Mouse (Mus musculus): ENCODE measurements around the gene Pon1. TPM values are rescaled to one million over a fixed set of nuclear protein-coding genes. Genes with fewer than 3 reads are reported as not detected.

The Pon1 gene
- polyA plus RNA-seq, 1 experiment from 2014 or later, result 1.6 TPM

- no peaks in the 10 kb centered on the region for H3K36me3 ChIP-seq
- peak overlapping the region; percentile 22 for H3K4me3 ChIP-seq
- peaks cover 14% of the 10 kb centered on the region for H3K4me1 ChIP-seq
- H3K27ac ChIP-seq, result no peak overlapping the region
- H3K9ac ChIP-seq, result no peak overlapping the region
- H3K9me3 ChIP-seq, result no peaks in the 10 kb centered on the region
- H3K27me3 ChIP-seq, result no peaks in the 10 kb centered on the region
- no peak for ATAC-seq (ENCODE audit: insufficient number of reproducible peaks, insufficient read depth, low FRiP score, low TSS enrichment, low read depth)
- 39% methylated on average over 19 of the region's 19 CpGs for WGBS
- H3K4me2 ChIP-seq, result peak overlapping the region; percentile 56
These were observed 15.5 kb downstream of the Pon1 start for GRCm38 (mm10) chr6:5177967-5178891.

GRCm38 (mm10) chr6:5174179-5174812 lies 19.4 kb downstream of the Pon1 start:
- H3K27ac ChIP-seq, result no peak overlapping the region
- no peak for ATAC-seq (ENCODE audit: insufficient number of reproducible peaks, insufficient read depth, low FRiP score, low TSS enrichment, low read depth)
- H3K4me1 ChIP-seq, result peaks cover 14% of the 10 kb centered on the region
- H3K9me3 ChIP-seq, result no peaks in the 10 kb centered on the region
- no peak overlapping the region for H3K4me3 ChIP-seq
- no peak overlapping the region for H3K9ac ChIP-seq
- H3K4me2 ChIP-seq, result no peak overlapping the region
- no peaks in the 10 kb centered on the region for H3K27me3 ChIP-seq
- 80% methylated on average over 10 of the region's 10 CpGs for WGBS
- no peaks in the 10 kb centered on the region for H3K36me3 ChIP-seq

GRCm38 (mm10) chr6:5172571-5172970 lies 21.2 kb downstream of the Pon1 start:
- Histone ChIP-seq H3K4me2 (no peak overlapping the region), H3K4me1 (no peaks in the 10 kb centered on the region), H3K27me3 (no peaks in the 10 kb centered on the region), H3K4me3 (no peak overlapping the region), H3K9me3 (no peaks in the 10 kb centered on the region), H3K27ac (no peak overlapping the region), H3K9ac (no peak overlapping the region), H3K36me3 (no peaks in the 10 kb centered on the region)
- 68% methylated on average over 9 of the region's 9 CpGs for whole genome bisulfite sequencing
- ATAC-seq (ENCODE audit: insufficient number of reproducible peaks, insufficient read depth, low FRiP score, low TSS enrichment, low read depth), result no peak

GRCm38 (mm10) chr6:5171418-5171817 lies 22.3 kb downstream of the Pon1 start:
- no peaks in the 10 kb centered on the region for H3K36me3 ChIP-seq
- no peaks in the 10 kb centered on the region for H3K4me1 ChIP-seq
- no peak overlapping the region for H3K27ac ChIP-seq
- H3K4me2 ChIP-seq, result no peak overlapping the region
- ATAC-seq (ENCODE audit: insufficient number of reproducible peaks, insufficient read depth, low FRiP score, low TSS enrichment, low read depth), result no peak
- H3K27me3 ChIP-seq, result no peaks in the 10 kb centered on the region
- 85% methylated on average over 4 of the region's 4 CpGs for WGBS
- H3K9me3 ChIP-seq, result no peaks in the 10 kb centered on the region
- no peak overlapping the region for H3K4me3 ChIP-seq
- no peak overlapping the region for H3K9ac ChIP-seq

GRCm38 (mm10) chr6:5168158-5168557 lies 25.6 kb downstream of the Pon1 start:
- H3K4me2 ChIP-seq, result no peak overlapping the region
- no peaks in the 10 kb centered on the region for H3K27me3 ChIP-seq
- H3K4me1 ChIP-seq, result peaks cover 3% of the 10 kb centered on the region; the same call in 1 of the 2 replicates
- no peak overlapping the region for H3K27ac ChIP-seq
- no peaks in the 10 kb centered on the region for H3K9me3 ChIP-seq
- WGBS, result 85% methylated on average over 9 of the region's 9 CpGs
- no peak overlapping the region for H3K9ac ChIP-seq
- ATAC-seq (ENCODE audit: insufficient number of reproducible peaks, insufficient read depth, low FRiP score, low TSS enrichment, low read depth), result no peak
- no peaks in the 10 kb centered on the region for H3K36me3 ChIP-seq
- H3K4me3 ChIP-seq, result no peak overlapping the region

GRCm38 (mm10) chr6:5167051-5167677 lies 26.6 kb downstream of the Pon1 start:
- 59% methylated on average over 14 of the region's 14 CpGs for WGBS
- Histone ChIP-seq H3K9ac (no peak overlapping the region), H3K27ac (no peak overlapping the region), H3K36me3 (no peaks in the 10 kb centered on the region), H3K9me3 (no peaks in the 10 kb centered on the region), H3K4me2 (no peak overlapping the region), H3K4me1 (peaks cover 3% of the 10 kb centered on the region; the same call in 1 of the 2 replicates), H3K4me3 (no peak overlapping the region), H3K27me3 (no peaks in the 10 kb centered on the region)
- no peak for ATAC-seq (ENCODE audit: insufficient number of reproducible peaks, insufficient read depth, low FRiP score, low TSS enrichment, low read depth)

- ATAC-seq (ENCODE audit: insufficient number of reproducible peaks, insufficient read depth, low FRiP score, low TSS enrichment, low read depth), result no peak
- no peaks in the 10 kb centered on the region for H3K9me3 ChIP-seq
- H3K27ac ChIP-seq, result 0 out of 2 replicates have a peak overlapping the region, but pooled peaks have one; percentile 48
- H3K4me3 ChIP-seq, result no peak overlapping the region
- WGBS, result 42% methylated on average over 9 of the region's 9 CpGs
- 0 out of 2 replicates have a peak, but pooled peaks cover 2% of the 10 kb centered on the region for H3K36me3 ChIP-seq
- no peak overlapping the region for H3K4me2 ChIP-seq
- H3K4me1 ChIP-seq, result peaks cover 3% of the 10 kb centered on the region; the same call in 1 of the 2 replicates
- no peak overlapping the region for H3K9ac ChIP-seq
- H3K27me3 ChIP-seq, result no peaks in the 10 kb centered on the region
These were observed 28.9 kb downstream of the Pon1 start for GRCm38 (mm10) chr6:5164855-5165254.

- H3K27me3 ChIP-seq, result no peaks in the 10 kb centered on the region
- H3K4me2 ChIP-seq, result no peak overlapping the region
- no peak overlapping the region for H3K9ac ChIP-seq
- no peak for ATAC-seq (ENCODE audit: insufficient number of reproducible peaks, insufficient read depth, low FRiP score, low TSS enrichment, low read depth)
- H3K9me3 ChIP-seq, result no peaks in the 10 kb centered on the region
- no peak overlapping the region for H3K27ac ChIP-seq
- H3K4me1 ChIP-seq, result peaks cover 3% of the 10 kb centered on the region; the same call in 1 of the 2 replicates
- 87% methylated on average over 13 of the region's 14 CpGs for WGBS
- H3K4me3 ChIP-seq, result no peak overlapping the region
- H3K36me3 ChIP-seq, result 0 out of 2 replicates have a peak, but pooled peaks cover 6% of the 10 kb centered on the region
These were observed 30.1 kb downstream of the Pon1 start for GRCm38 (mm10) chr6:5163507-5164144.

GRCm38 (mm10) chr6:5162052-5162451 lies 31.7 kb downstream of the Pon1 start:
- H3K4me3 ChIP-seq, result no peak overlapping the region
- WGBS, result 83% methylated on average over 6 of the region's 6 CpGs
- H3K9me3 ChIP-seq, result no peaks in the 10 kb centered on the region
- H3K27me3 ChIP-seq, result no peaks in the 10 kb centered on the region
- H3K27ac ChIP-seq, result no peak overlapping the region
- no peak for ATAC-seq (ENCODE audit: insufficient number of reproducible peaks, insufficient read depth, low FRiP score, low TSS enrichment, low read depth)
- no peak overlapping the region for H3K9ac ChIP-seq
- H3K4me2 ChIP-seq, result no peak overlapping the region
- H3K4me1 ChIP-seq, result peaks cover 3% of the 10 kb centered on the region; the same call in 1 of the 2 replicates
- 0 out of 2 replicates have a peak, but pooled peaks cover 6% of the 10 kb centered on the region for H3K36me3 ChIP-seq

GRCm38 (mm10) chr6:5159385-5159791 lies 34.4 kb downstream of the Pon1 start:
- no peaks in the 10 kb centered on the region for H3K4me1 ChIP-seq
- H3K4me2 ChIP-seq, result no peak overlapping the region
- no peak overlapping the region for H3K9ac ChIP-seq
- no peaks in the 10 kb centered on the region for H3K27me3 ChIP-seq
- no peaks in the 10 kb centered on the region for H3K9me3 ChIP-seq
- 0 out of 2 replicates have a peak, but pooled peaks cover 6% of the 10 kb centered on the region for H3K36me3 ChIP-seq
- no peak for ATAC-seq (ENCODE audit: insufficient number of reproducible peaks, insufficient read depth, low FRiP score, low TSS enrichment, low read depth)
- no peak overlapping the region for H3K4me3 ChIP-seq
- WGBS, result 84% methylated on average over 7 of the region's 7 CpGs
- H3K27ac ChIP-seq, result no peak overlapping the region
